ENCODE assay signal across 19 mouse cellular contexts in genomic region chr19:43726510-43727146, GRCm38 (mm10). TPM values are rescaled to one million over a fixed set of nuclear protein-coding genes. Genes with fewer than 3 reads are reported as not detected.
A peak's percentile ranks its signal among the peaks of the same experiment; 100 is the strongest.
DNase-seq lines count a peak whose midpoint lies in the region; ATAC-seq and TF ChIP-seq lines count a peak whose summit lies in the region.
"Had no signal": no experiment of that assay in that cellular context is flagged by ENCODE, and none has a peak within 500 bp of the region (broad histone marks: within the 10 kb centered on the region; RNA-seq: fewer than 3 reads in every experiment).

No protein-coding gene starts in this region.

- no peaks in the 10 kb centered on the region for H3K27me3 ChIP-seq in hindbrain, embryonic 10.5 days (ENCODE audit: insufficient read depth, poor library complexity, severe bottlenecking)
- H3K27me3 ChIP-seq in hindbrain, postnatal 0 days (ENCODE audit: insufficient read depth, low read length): no peaks in the 10 kb centered on the region
- H3K27me3 ChIP-seq: neural tube, embryonic 15.5 days had no signal

- no peaks in the 10 kb centered on the region for H3K9me3 ChIP-seq in hindbrain, embryonic 10.5 days
- no peaks in the 10 kb centered on the region for H3K9me3 ChIP-seq in hindbrain, postnatal 0 days (ENCODE audit: low read length)
- H3K9me3 ChIP-seq: heart, embryonic 10.5 days; midbrain, embryonic 10.5 days; neural tube, embryonic 15.5 days had no signal

- ATAC-seq in monocyte, adult 5-6 weeks (replicated peaks; ENCODE audit: insufficient number of reproducible peaks, low FRiP score, low TSS enrichment, poor library complexity, severe bottlenecking): peak; percentile 62
- ATAC-seq in hindbrain, postnatal 0 days: no peak
- ATAC-seq: forebrain, embryonic 16.5 days; hindbrain, embryonic 16.5 days had no signal

- peaks cover 29% of the 10 kb centered on the region for H3K4me1 ChIP-seq in hindbrain, embryonic 10.5 days (replicated peaks)
- H3K4me1 ChIP-seq in hindbrain, postnatal 0 days (ENCODE audit: insufficient read depth, low read length): no peaks in the 10 kb centered on the region
- H3K4me1 ChIP-seq: neural tube, embryonic 15.5 days had no signal

- DNase-seq in heart, adult 11 months: peak; percentile 86
- no peak for DNase-seq in heart, adult 18-20 months
- DNase-seq in 416B (ENCODE audit: low read depth): peak; percentile 80
- DNase-seq in c-Kit-positive CD71-negative TER-119-negative erythroid progenitor cells, embryonic 14.5 days (ENCODE audit: low read depth): peak; percentile 25
- DNase-seq in hindbrain, embryonic 10.5 days (ENCODE audit: low spot score): no peak
- DNase-seq in hindbrain, postnatal 0 days (ENCODE audit: low spot score): no peak
- DNase-seq in gastrocnemius, adult 2 months: no peak
- DNase-seq: adrenal gland, postnatal 14 days; cerebellum, adult 9-11 months; heart, postnatal 14 days; lung, postnatal 10 days; retina, postnatal 1 day had no signal

- no peak overlapping the region for H3K4me2 ChIP-seq in hindbrain, postnatal 0 days (ENCODE audit: low read depth, low read length)
- H3K4me2 ChIP-seq: neural tube, embryonic 15.5 days had no signal

- intact Hi-C loops in gastrocnemius, adult 2 months (cut with DNase I): no loop called here

- no peak overlapping the region for H3K9ac ChIP-seq in hindbrain, postnatal 0 days (replicated peaks; ENCODE audit: low read length)
- H3K9ac ChIP-seq: neural tube, embryonic 15.5 days had no signal

- TF ChIP-seq CTCF in hindbrain, postnatal 0 days (IDR thresholded peaks at IDR 0.05; ENCODE audit: low read depth): no peak
- no peak for TF ChIP-seq CTCF in gastrocnemius, adult 2 months (IDR thresholded peaks at IDR 0.05)

- 86% methylated on average over 15 of the region's 15 CpGs for WGBS in hindbrain, embryonic 10.5 days
- WGBS in hindbrain, postnatal 0 days: 78% methylated on average over 15 of the region's 15 CpGs

- no peak overlapping the region for H3K27ac ChIP-seq in hindbrain, embryonic 10.5 days
- H3K27ac ChIP-seq in hindbrain, postnatal 0 days: no peak overlapping the region
- H3K27ac ChIP-seq in gastrocnemius, adult 2 months: no peak overlapping the region
- H3K27ac ChIP-seq: heart, embryonic 10.5 days; midbrain, embryonic 10.5 days; neural tube, embryonic 15.5 days had no signal

- H3K36me3 ChIP-seq in hindbrain, embryonic 10.5 days: peaks cover 66% of the 10 kb centered on the region
- peaks cover 24% of the 10 kb centered on the region; the same call in 1 of the 2 replicates for H3K36me3 ChIP-seq in hindbrain, postnatal 0 days (ENCODE audit: insufficient read depth, low read length)

- no peak overlapping the region for H3K4me3 ChIP-seq in hindbrain, embryonic 10.5 days
- no peak overlapping the region for H3K4me3 ChIP-seq in hindbrain, postnatal 0 days (ENCODE audit: low read length)
- no peak overlapping the region for H3K4me3 ChIP-seq in gastrocnemius, adult 2 months
- H3K4me3 ChIP-seq: erythroblast, embryonic 14.5 days; heart, embryonic 10.5 days; midbrain, embryonic 10.5 days; neural tube, embryonic 15.5 days had no signal

RNA-seq across cellular contexts. Expression of gene Cutc, which starts 26.2 kb away (rescaled TPM):
- total RNA-seq in heart, adult 18-20 months (2021): 10 to 100 TPM; 14.3 to 15.3 TPM
- total RNA-seq in monocyte, adult 5-6 weeks (2017): 17.4 to 33.6 TPM (median 27.9 TPM) in 3 replicates
- polyA plus RNA-seq in hindbrain, embryonic 10.5 days (2016; fragmentation: Nextera tagmentation; extraction: Ambion mirVana): 12.8 and 13.9 TPM in 2 replicates
- total RNA-seq in hindbrain, postnatal 0 days (2014; rRNA removed): 1.5 and 3.1 TPM in 2 replicates
- 9.1 and 9.3 TPM in 2 replicates for polyA plus RNA-seq in hindbrain, postnatal 0 days (2015; fragmentation: Nextera tagmentation; extraction: Ambion mirVana)
- 10 to 100 TPM; 16.5 to 17.6 TPM for total RNA-seq in gastrocnemius, adult 2 months (2021)

RNA-seq across cellular contexts. Expression of gene Cox15, which starts 26.2 kb away (rescaled TPM):
- total RNA-seq in heart, adult 18-20 months (2021): 10 to 100 TPM; 23.5 to 26.0 TPM
- 5.5 to 10.8 TPM (median 9.4 TPM) in 3 replicates for total RNA-seq in monocyte, adult 5-6 weeks (2017)
- polyA plus RNA-seq in hindbrain, embryonic 10.5 days (2016; fragmentation: Nextera tagmentation; extraction: Ambion mirVana): 14.1 and 15.3 TPM in 2 replicates
- total RNA-seq in hindbrain, postnatal 0 days (2014; rRNA removed): 22.5 and 25.7 TPM in 2 replicates
- 8.6 and 11.0 TPM in 2 replicates for polyA plus RNA-seq in hindbrain, postnatal 0 days (2015; fragmentation: Nextera tagmentation; extraction: Ambion mirVana)
- total RNA-seq in gastrocnemius, adult 2 months (2021): 10 to 100 TPM; 14.9 to 17.8 TPM

RNA-seq across cellular contexts. Expression of gene Entpd7, which starts 37.2 kb away (rescaled TPM):
- total RNA-seq in heart, adult 18-20 months (2021): 1 to 10 TPM; 2.1 to 2.4 TPM
- 1.5 to 10.0 TPM (median 6.4 TPM) in 3 replicates for total RNA-seq in monocyte, adult 5-6 weeks (2017)
- 9.0 and 9.3 TPM in 2 replicates for polyA plus RNA-seq in hindbrain, embryonic 10.5 days (2016; fragmentation: Nextera tagmentation; extraction: Ambion mirVana)
- total RNA-seq in hindbrain, postnatal 0 days (2014; rRNA removed): 6.1 and 7.9 TPM in 2 replicates
- polyA plus RNA-seq in hindbrain, postnatal 0 days (2015; fragmentation: Nextera tagmentation; extraction: Ambion mirVana): 7.2 and 8.7 TPM in 2 replicates
- total RNA-seq in gastrocnemius, adult 2 months (2021): 1 to 10 TPM; 1.2 to 1.3 TPM

RNA-seq across cellular contexts. Expression of gene Slc25a28, which starts 51.9 kb away (rescaled TPM):
- total RNA-seq in heart, adult 18-20 months (2021): 10 to 100 TPM; 27.1 to 28.0 TPM
- total RNA-seq in monocyte, adult 5-6 weeks (2017): 68.7 to 103 TPM (median 101 TPM) in 3 replicates
- polyA plus RNA-seq in hindbrain, embryonic 10.5 days (2016; fragmentation: Nextera tagmentation; extraction: Ambion mirVana): 9.2 and 12.3 TPM in 2 replicates
- 35.7 and 53.1 TPM in 2 replicates for total RNA-seq in hindbrain, postnatal 0 days (2014; rRNA removed)
- polyA plus RNA-seq in hindbrain, postnatal 0 days (2015; fragmentation: Nextera tagmentation; extraction: Ambion mirVana): 16.1 and 18.1 TPM in 2 replicates
- total RNA-seq in gastrocnemius, adult 2 months (2021): 10 to 100 TPM; 21.2 to 28.7 TPM

RNA-seq across cellular contexts. Expression of gene Abcc2, which starts 55.4 kb away (rescaled TPM):
- total RNA-seq in heart, adult 18-20 months (2021): not detected
- total RNA-seq in monocyte, adult 5-6 weeks (2017): 0.76 to 2.6 TPM (median 1.6 TPM) in 3 replicates
- polyA plus RNA-seq in hindbrain, embryonic 10.5 days (2016; fragmentation: Nextera tagmentation; extraction: Ambion mirVana): 0.02 TPM in 1 of 2 replicates, not detected in the other
- 0.05 and 0.32 TPM in 2 replicates for total RNA-seq in hindbrain, postnatal 0 days (2014; rRNA removed)
- 0.08 and 0.10 TPM in 2 replicates for polyA plus RNA-seq in hindbrain, postnatal 0 days (2015; fragmentation: Nextera tagmentation; extraction: Ambion mirVana)
- not detected for total RNA-seq in gastrocnemius, adult 2 months (2021)
- total RNA-seq: heart, postnatal 14 days had no signal
- polyA plus RNA-seq: forebrain, embryonic 16.5 days had no signal

Comparison
In these comparisons a context has a peak if more than half of its experiments do, and no peak if none do; other contexts are left out.
1. DNase-seq: peak in heart, adult 11 months (single experiment), 416B (single experiment) and c-Kit-positive CD71-negative TER-119-negative erythroid progenitor cells, embryonic 14.5 days (single experiment); none in heart, adult 18-20 months (0 of 2), hindbrain, embryonic 10.5 days (single experiment), hindbrain, postnatal 0 days (single experiment) and gastrocnemius, adult 2 months (single experiment).